Mouse (Mus musculus) bone marrow, adult 2 months (tissue): ENCODE measurements around the gene Espn.

Experiments
- CTCF ChIP-seq: fragments of 200-500 bp; IDR thresholded peaks from 2 replicates; pipeline ENCODE4 v1.5.1; 2011; ENCODE audit warnings: low read length, control low read depth; ENCODE audit not compliant: control insufficient read depth, insufficient read depth
- POLR2A ChIP-seq: fragments of 200-500 bp; IDR thresholded peaks from 2 replicates; pipeline ENCODE4 v1.6.1; 2011; ENCODE audit warnings: low read depth, mild to moderate bottlenecking, control low read depth, low read length, borderline replicate concordance; ENCODE audit not compliant: control insufficient read depth

GRCm38 (mm10) chr4:152151966-152152544 lies at the start of gene Espn:
- no peak for TF ChIP-seq CTCF
- no peak for TF ChIP-seq POLR2A
